Mouse (Mus musculus): ENCODE measurements around the gene Defb43. TPM values are rescaled to one million over a fixed set of nuclear protein-coding genes. Genes with fewer than 3 reads are reported as not detected.

Defb43 gene
- not detected for polyA plus RNA-seq (2017; shearing (Covaris generic))

- no peak for ATAC-seq
These were observed at the start of gene Defb43 for GRCm38 (mm10) chr14:63011471-63011870. Gene Defb43, plus strand, starts transcription at chr14:63011771.

DNA sequence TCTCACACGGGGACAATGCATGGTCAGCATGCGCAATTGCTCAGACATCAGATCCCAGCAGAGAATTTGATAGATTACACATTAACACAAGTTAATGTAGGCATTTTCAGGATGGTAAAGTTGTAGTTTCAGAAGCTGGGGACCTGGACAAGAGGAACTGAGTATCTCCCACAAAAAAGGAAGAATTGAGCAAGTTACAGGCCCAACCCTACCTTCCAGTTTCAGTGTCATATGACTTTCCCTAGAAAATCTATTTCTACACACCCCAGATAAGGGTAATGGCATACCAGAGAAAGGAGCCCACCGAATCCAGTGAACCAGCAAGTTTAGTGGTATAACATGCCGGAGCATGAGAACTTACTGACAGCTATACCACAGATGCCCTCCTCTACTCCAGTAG is 47.9 kb upstream of the Defb43 start:
- ATAC-seq = no peak

- ATAC-seq = no peak
These were observed 46.2 kb upstream of the Defb43 start for GRCm38 (mm10) chr14:62965342-62965741.

DNA sequence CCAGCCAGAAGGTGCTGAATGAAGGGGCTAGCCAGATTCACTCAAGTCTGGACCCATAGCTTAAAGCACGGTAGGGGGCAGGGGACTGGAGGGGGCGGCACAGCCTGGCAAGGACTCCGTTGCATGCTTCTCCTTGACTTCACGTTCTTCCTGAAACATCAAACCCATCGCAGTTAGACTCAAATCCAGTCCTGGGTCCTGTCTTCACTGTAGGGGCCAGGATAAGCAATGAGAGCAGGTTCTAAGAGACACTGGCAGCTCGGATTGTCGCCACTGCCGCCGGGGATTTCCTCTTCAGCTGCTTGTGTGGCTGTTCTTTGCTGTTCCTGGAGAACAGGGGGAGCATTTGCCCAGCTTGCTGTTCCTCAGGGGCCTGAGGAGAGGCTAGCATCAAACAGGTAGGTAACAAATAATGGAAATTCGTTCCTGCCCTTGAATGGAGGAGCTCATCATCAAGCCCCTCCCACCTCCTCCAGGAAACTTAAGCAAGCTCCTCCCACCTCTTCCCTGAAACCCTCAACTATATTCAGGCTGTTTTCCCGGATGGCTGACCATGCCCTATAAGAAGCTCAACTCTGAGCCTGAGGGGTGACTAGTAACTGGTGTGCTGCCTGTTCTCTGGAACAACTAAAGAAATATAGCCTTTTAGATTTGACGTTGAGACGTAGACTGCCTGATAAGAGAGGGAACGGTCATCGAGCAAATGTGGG is 45.6 kb upstream of the Defb43 start:
- ATAC-seq = no peak

GRCm38 (mm10) chr14:62975046-62975445 is 36.5 kb upstream of the Defb43 start:
- ATAC-seq = no peak

- ATAC-seq = no peak
These were observed 31.8 kb upstream of the Defb43 start for GRCm38 (mm10) chr14:62979815-62980214.

DNA sequence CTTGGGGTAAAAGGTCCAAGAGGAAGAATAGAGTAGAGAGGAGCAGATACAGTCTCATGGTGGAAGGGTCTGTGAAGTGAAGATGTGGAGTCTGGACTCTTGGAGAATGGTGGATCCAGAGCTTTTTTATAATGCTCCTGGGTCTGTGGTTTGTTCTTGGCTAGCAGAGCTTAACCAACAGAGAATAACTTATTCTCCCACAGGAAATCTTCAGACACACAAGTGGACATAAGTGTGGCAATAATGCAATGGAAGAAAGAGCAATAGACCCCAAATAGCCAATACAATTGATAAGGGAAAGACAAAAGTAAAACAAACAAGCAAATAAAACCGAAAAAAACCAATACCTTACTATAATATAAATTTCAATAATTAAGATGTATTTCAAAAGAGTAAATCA is 27.2 kb upstream of the Defb43 start, which contains the start of gene Defb48:
Gene Defb48, minus strand, starts transcription at position 101 of the 400 bp plus-strand sequence.
- no peak for ATAC-seq

- no peak for ATAC-seq
These were observed 20.3 kb upstream of the Defb43 start for GRCm38 (mm10) chr14:62991271-62991670.

- ATAC-seq = no peak
These were observed 19.6 kb upstream of the Defb43 start for GRCm38 (mm10) chr14:62991849-62992510.

DNA sequence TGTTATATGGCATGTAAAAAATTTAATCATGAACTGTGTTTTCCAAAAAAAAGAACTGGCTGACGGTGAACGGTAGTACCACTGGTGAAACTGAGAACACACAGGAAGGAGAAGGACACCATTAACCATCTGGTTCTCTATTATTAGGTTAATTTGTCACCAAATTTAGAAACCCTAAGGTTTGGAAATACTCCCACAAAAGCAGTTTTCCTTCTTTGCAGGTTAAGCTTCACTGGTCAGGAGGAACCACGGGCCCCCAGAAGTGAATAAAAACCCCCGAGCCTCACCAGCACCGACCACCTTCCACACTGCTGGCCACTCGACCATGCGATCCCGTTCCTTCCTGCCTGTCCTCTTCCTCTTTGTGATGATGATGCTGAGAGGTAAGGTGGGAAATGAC is 13.8 kb upstream of the Defb43 start, which contains the start of gene Defb47:
Gene Defb47, plus strand, starts transcription at position 301 of the 400 bp plus-strand sequence.
- ATAC-seq = no peak

DNA sequence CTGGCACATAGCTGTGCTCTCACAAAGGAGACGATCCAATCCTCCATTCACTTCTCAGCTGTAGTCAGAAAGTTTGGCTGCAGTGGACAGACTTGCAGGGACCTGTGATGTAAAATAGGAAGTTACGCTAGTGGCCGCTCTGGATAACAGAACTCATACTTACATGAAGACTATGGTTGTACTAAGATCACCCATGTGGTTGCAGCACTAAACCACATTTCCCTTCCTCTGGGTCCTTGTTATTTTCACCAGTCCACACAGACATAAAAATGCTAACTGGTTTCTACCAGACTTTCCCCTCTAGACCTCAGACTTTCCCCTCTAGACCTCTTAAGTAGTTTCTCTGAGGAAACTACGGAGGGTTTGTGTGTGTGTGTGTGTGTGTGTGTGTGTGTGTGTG is 12.6 kb upstream of the Defb43 start:
- no peak for ATAC-seq

DNA sequence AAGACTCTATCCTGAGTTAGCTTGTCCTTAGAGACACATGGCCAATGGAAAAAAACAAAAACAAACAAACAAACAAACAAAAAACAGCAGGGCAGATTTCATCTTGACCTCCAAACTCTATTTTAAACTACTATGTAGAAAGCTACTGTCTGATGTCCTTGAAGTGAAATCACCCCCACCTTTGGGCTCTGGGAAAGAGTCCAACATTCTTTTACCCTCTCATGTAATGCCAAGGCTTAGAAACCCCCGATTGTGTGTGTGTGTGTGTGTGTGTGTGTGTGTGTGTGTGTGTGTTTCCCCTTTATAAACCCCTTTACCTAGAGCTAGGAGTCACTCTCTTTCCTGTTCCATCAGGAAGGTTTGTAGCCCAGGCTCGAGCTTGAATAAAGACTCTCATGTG is 9.0 kb upstream of the Defb43 start:
- no peak for ATAC-seq

DNA sequence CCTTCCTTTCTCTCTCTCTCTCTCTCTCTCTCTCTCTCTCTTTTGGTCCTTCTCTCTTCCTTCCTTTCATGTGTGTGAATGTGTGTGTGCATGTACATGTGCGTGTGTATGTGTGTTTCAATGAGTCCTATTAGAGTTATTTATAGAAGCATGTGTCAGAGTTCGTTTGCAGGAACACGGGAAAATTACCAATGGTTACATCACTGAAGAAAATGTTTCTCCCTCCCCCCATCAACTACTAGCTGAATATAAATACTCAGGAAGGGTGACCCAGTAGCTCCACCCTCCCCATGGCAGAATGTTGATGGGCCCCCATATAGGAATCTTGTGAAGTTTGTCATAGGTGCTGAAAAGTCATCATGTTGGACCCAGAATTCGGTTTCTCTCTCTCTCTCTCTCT is 1.5 kb downstream of the Defb43 start:
- no peak for ATAC-seq

DNA sequence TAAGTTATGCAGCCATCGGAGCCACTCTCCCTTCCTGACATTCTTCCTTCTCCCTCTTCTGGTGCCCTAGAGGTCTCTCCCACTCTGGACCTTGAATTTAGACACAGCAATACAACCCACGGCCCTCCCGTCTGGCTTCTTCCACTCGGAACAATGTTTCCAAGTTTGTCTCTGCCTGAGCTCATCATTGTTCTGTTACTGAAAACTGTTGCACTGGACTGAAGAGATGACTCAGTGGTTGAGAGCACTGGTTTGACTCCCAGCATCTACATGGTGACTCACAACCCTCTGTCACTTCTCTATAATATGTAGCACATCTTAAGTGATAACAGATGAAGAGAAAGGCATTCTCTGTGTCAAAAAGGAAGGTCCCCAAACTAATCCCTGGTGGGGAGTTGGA is 3.1 kb downstream of the Defb43 start:
- no peak for ATAC-seq

DNA sequence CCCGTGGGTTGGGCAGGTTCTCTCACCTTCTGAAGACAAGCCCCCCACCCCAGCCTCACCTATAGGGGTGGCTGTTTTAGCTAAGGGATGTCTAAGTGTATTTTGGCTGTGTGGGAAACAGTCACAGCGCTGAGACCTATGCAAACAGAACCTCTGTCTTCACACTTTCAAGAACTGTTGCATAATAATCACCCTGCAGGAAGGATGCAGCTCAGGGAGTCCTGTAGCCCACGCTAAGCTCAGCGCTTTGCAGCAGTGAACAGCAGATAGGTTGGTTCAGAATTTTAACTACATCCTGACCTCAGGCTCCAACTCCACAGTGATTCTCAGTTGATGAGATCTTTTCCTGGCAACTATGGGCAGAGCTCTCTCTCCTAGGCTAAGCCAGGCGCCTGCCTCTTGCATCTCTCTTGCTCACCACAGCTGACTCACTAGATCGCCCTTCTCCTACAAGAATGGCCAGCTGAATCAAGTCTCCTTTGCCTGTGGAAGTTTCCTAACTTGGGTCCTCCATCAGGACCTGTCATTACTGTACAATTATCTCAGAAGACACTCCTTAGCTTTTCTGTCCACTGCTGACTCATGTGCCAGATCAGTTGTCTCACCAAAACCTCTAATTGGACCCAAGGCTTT is 9.1 kb downstream of the Defb43 start:
- ATAC-seq = no peak

GRCm38 (mm10) chr14:63046691-63047090 is 35.1 kb downstream of the Defb43 start, which contains the start of gene Defb42:
Gene Defb42, plus strand, starts transcription at chr14:63046991.
- ATAC-seq = no peak

- no peak for ATAC-seq
These were observed 38.4 kb downstream of the Defb43 start, which contains the start of gene Defb30 for GRCm38 (mm10) chr14:63049910-63050370. Gene Defb30, minus strand, starts transcription at chr14:63049960.

DNA sequence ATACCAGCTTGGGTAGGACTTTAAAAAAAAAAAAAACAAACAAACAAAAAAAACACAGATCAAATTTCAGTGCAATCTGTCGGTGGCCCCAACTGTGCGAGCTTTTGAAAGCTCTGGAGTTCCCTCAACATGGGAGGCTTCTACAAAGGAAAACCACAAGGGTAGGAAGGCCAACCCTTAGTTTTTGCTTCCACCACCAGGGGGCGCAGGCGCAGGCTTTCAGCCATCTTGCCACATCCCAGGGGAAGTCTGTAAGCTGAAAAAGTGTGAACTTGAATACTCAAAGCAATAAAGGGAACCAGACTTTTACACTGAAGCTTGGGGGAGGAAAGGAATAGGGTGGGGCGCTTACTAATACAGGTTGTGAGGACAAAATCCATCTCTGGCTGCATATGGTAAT is 39.2 kb downstream of the Defb43 start:
- ATAC-seq = no peak

DNA sequence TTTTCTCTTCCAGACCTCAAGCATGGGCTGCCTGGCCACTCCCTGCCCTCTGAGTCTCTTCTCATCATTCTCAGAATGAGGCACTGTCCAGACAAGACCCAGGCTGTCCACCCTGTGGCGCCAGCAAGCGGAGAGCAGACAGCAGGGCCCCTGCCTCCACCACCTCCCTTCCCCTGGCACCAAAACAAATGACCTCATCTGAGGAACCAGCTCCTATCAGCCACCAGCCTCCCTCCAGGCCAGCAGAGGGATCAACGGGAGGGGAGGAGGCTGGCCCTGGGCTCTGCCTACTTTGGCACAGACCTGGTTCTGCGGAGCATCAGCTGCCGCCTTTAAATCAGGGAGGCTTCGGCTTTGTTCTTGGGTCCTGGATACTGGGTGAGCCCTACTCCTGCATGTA is 43.2 kb downstream of the Defb43 start:
- no peak for ATAC-seq

DNA sequence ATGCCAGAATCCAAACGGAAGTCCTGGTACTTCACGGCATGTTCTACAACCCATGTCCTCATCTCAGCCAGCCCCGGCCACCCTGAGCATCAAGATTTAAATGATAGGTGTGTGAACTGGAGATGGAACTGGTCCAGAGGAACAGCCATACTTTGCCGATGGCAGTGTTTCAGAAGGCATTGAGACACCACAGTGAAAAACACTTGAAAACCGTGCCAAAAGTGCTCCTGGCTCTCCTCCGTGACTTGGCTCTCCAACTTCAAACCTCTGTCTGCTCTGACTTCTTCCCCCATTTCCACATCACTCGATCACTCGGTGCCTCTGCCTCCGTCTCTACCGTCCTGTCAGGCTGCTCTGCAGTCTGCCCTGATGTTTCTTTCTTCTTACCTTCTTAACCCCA is 48.8 kb downstream of the Defb43 start:
- ATAC-seq = no peak

- ATAC-seq = no peak
These were observed 50.6 kb downstream of the Defb43 start for GRCm38 (mm10) chr14:63062184-63062583.

DNA sequence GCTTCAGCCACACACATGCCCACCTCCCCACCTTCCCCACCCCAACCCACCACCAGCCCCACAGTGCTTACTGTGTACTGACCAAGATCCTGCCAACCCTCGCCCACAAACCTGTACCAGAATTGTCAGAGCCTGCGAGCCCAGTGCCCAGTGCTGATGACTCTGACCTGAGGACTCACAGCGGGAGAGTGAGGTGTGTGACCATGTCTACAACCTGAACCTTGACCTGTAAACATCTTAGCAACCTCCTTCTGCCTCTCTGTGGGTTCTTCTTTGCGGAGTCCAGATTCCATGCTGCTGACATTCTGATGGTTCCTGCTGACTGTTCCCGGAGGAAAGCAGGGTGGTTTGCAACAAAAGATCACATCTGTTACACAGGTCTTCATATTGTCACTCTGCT is 53.8 kb downstream of the Defb43 start:
- no peak for ATAC-seq

GRCm38 (mm10) chr14:63066630-63067310 is 55.2 kb downstream of the Defb43 start:
- ATAC-seq = peak; percentile 38

All from inflammation-experienced regulatory T-cells, adult 6 months (primary cell).